Mouse (Mus musculus) retina, adult 2 months (tissue): ENCODE measurements at regions not wholly inside any gene's neighbourhood (a gene's known extent, or its start where the extent isn't known, plus 50 kb on each side); places are given as distances from the start of the nearest gene placed in this dataset.

ENCODE experiments used
- DNase-seq: peaks from one replicate; pipeline ENCODE4 v3.0.0-alpha.2; 2012; ENCODE audit warnings: low read depth, low spot score

- DNase-seq = no peak
Measured at GRCm38 (mm10) chr4:124542696-124543095, 67.9 kb downstream of the 3100002H09Rik start.

GRCm38 (mm10) chr4:124538471-124538870 lies 72.1 kb downstream of the 3100002H09Rik start:
- DNase-seq = no peak

- no peak for DNase-seq
Measured at GRCm38 (mm10) chr4:124537681-124538080, 72.9 kb downstream of the 3100002H09Rik start.

- DNase-seq = no peak
Measured at GRCm38 (mm10) chr4:124533614-124534013, 77.0 kb downstream of the 3100002H09Rik start.

- no peak for DNase-seq
Measured at GRCm38 (mm10) chr4:124530596-124530995, 80.0 kb downstream of the 3100002H09Rik start.

GRCm38 (mm10) chr4:124526822-124527221 lies 83.8 kb downstream of the 3100002H09Rik start:
- DNase-seq = no peak

GRCm38 (mm10) chr4:124526362-124526761 lies 84.2 kb downstream of the 3100002H09Rik start:
- DNase-seq = no peak

GRCm38 (mm10) chr4:124520309-124520708 lies 90.3 kb downstream of the 3100002H09Rik start:
- no peak for DNase-seq

GRCm38 (mm10) chr4:124511761-124512160 lies 98.8 kb downstream of the 3100002H09Rik start:
- DNase-seq = no peak

- DNase-seq = no peak
Measured at GRCm38 (mm10) chr4:124510816-124511215, 99.8 kb downstream of the 3100002H09Rik start.

- no peak for DNase-seq
Measured at GRCm38 (mm10) chr4:124509695-124510094, 100.9 kb downstream of the 3100002H09Rik start.

GRCm38 (mm10) chr4:124506083-124506647 lies 104.4 kb downstream of the 3100002H09Rik start:
- no peak for DNase-seq

- DNase-seq = no peak
Measured at GRCm38 (mm10) chr4:124501785-124502184, 108.8 kb downstream of the 3100002H09Rik start.

- DNase-seq = no peak
Measured at GRCm38 (mm10) chr4:124498043-124498442, 112.6 kb downstream of the 3100002H09Rik start.

GRCm38 (mm10) chr4:124485941-124486581 lies 124.5 kb downstream of the 3100002H09Rik start:
- DNase-seq = no peak

- DNase-seq = no peak
Measured at GRCm38 (mm10) chr4:124484613-124485586, 125.7 kb downstream of the 3100002H09Rik start.

GRCm38 (mm10) chr4:124477870-124478301 lies 132.7 kb downstream of the 3100002H09Rik start:
- DNase-seq = no peak

GRCm38 (mm10) chr4:124477359-124477868 lies 133.2 kb downstream of the 3100002H09Rik start:
- no peak for DNase-seq

GRCm38 (mm10) chr4:124465229-124465820 lies 145.3 kb downstream of the 3100002H09Rik start:
- no peak for DNase-seq

GRCm38 (mm10) chr4:124455511-124456338 lies 154.9 kb downstream of the 3100002H09Rik start:
- DNase-seq = no peak

- no peak for DNase-seq
Measured at GRCm38 (mm10) chr4:124451131-124451530, 159.5 kb downstream of the 3100002H09Rik start.
